Mouse (Mus musculus) cerebellum, adult 9-10 months (tissue): ENCODE results near the gene Atp2a1.

Experiments used
- DNase-seq: peaks from one replicate; pipeline ENCODE4 v3.0.0; 2022

Gene Atp2a1

GRCm38 (mm10) chr7:126472306-126472705 is 9.4 kb upstream of the Atp2a1 start:
- DNase-seq: no peak

- DNase-seq: no peak
These were observed 8.9 kb upstream of the Atp2a1 start for GRCm38 (mm10) chr7:126471853-126472252.

- DNase-seq: no peak
These were observed 8.5 kb upstream of the Atp2a1 start for GRCm38 (mm10) chr7:126471361-126471760.

- no peak for DNase-seq
These were observed 7.2 kb upstream of the Atp2a1 start for GRCm38 (mm10) chr7:126470077-126470476.

GRCm38 (mm10) chr7:126467834-126468627 is 5.1 kb upstream of the Atp2a1 start:
- no peak for DNase-seq

- no peak for DNase-seq
These were observed 4.4 kb upstream of the Atp2a1 start for GRCm38 (mm10) chr7:126467271-126467670.

GRCm38 (mm10) chr7:126466707-126467106 is 3.8 kb upstream of the Atp2a1 start:
- no peak for DNase-seq

GRCm38 (mm10) chr7:126466116-126466515 is 3.2 kb upstream of the Atp2a1 start:
- no peak for DNase-seq

- DNase-seq: no peak
These were observed 2.5 kb upstream of the Atp2a1 start for GRCm38 (mm10) chr7:126465246-126466030.

- DNase-seq: no peak
These were observed 1.9 kb upstream of the Atp2a1 start for GRCm38 (mm10) chr7:126464836-126465235.

- DNase-seq: no peak
These were observed 1.2 kb upstream of the Atp2a1 start for GRCm38 (mm10) chr7:126464121-126464520.

GRCm38 (mm10) chr7:126463547-126463946 is 639 bp upstream of the Atp2a1 start:
- DNase-seq: no peak

- DNase-seq: no peak
These were observed 1.3 kb downstream of the Atp2a1 start for GRCm38 (mm10) chr7:126461626-126462025.

- DNase-seq: no peak
These were observed 2.1 kb downstream of the Atp2a1 start for GRCm38 (mm10) chr7:126460623-126461399.

GRCm38 (mm10) chr7:126458844-126459618 is 3.9 kb downstream of the Atp2a1 start:
- no peak for DNase-seq

- DNase-seq: no peak
These were observed 4.7 kb downstream of the Atp2a1 start for GRCm38 (mm10) chr7:126458225-126458624.

- DNase-seq: no peak
These were observed 6.3 kb downstream of the Atp2a1 start for GRCm38 (mm10) chr7:126456382-126457266.

- DNase-seq: no peak
These were observed 7.7 kb downstream of the Atp2a1 start for GRCm38 (mm10) chr7:126455242-126455641.

GRCm38 (mm10) chr7:126453861-126454260 is 9.0 kb downstream of the Atp2a1 start:
- DNase-seq: no peak

- no peak for DNase-seq
These were observed 10.7 kb downstream of the Atp2a1 start for GRCm38 (mm10) chr7:126452244-126452643.

- DNase-seq: no peak
These were observed 12.3 kb downstream of the Atp2a1 start for GRCm38 (mm10) chr7:126450641-126451040.
